Mouse (Mus musculus): ENCODE results near the gene Slc35b4. TPM values are rescaled to one million over a fixed set of nuclear protein-coding genes. Genes with fewer than 3 reads are reported as not detected.

Slc35b4 gene
- polyA plus RNA-seq, 1 experiment from 2014 or later = 41.3 TPM

- H3K4me1 ChIP-seq (replicated peaks) = no peaks in the 10 kb centered on the region
- WGBS = 92% methylated on average over 7 of the region's 7 CpGs
- no peak overlapping the region for H3K27ac ChIP-seq
- H3K4me3 ChIP-seq = no peak overlapping the region
- H3K36me3 ChIP-seq = peaks cover 95% of the 10 kb centered on the region
- DNase-seq (ENCODE audit: low spot score) = no peak
- no peaks in the 10 kb centered on the region for H3K27me3 ChIP-seq (ENCODE audit: insufficient read depth, poor library complexity, severe bottlenecking)
- H3K9me3 ChIP-seq = no peaks in the 10 kb centered on the region
These were observed 15.4 kb downstream of the Slc35b4 start for GRCm38 (mm10) chr6:34161511-34161910.

- Histone ChIP-seq H3K9me3 (no peaks in the 10 kb centered on the region), H3K27ac (no peak overlapping the region), H3K4me3 (no peak overlapping the region), H3K4me1 (replicated peaks) (0 out of 2 replicates have a peak, but pooled peaks cover 2% of the 10 kb centered on the region), H3K27me3 (ENCODE audit: insufficient read depth, poor library complexity, severe bottlenecking) (no peaks in the 10 kb centered on the region), H3K36me3 (peaks cover 91% of the 10 kb centered on the region)
- 95% methylated on average over 7 of the region's 7 CpGs for WGBS
- DNase-seq (ENCODE audit: low spot score) = no peak
These were observed 16.0 kb downstream of the Slc35b4 start for GRCm38 (mm10) chr6:34160816-34161310.

- no peak for DNase-seq (ENCODE audit: low spot score)
- 88% methylated on average over 23 of the region's 23 CpGs for WGBS
- peaks cover 86% of the 10 kb centered on the region for H3K36me3 ChIP-seq
- H3K9me3 ChIP-seq = no peaks in the 10 kb centered on the region
- 0 out of 2 replicates have a peak, but pooled peaks cover 3% of the 10 kb centered on the region for H3K4me1 ChIP-seq (replicated peaks)
- H3K27me3 ChIP-seq (ENCODE audit: insufficient read depth, poor library complexity, severe bottlenecking) = no peaks in the 10 kb centered on the region
- H3K27ac ChIP-seq = no peak overlapping the region
- no peak overlapping the region for H3K4me3 ChIP-seq
These were observed 16.7 kb downstream of the Slc35b4 start for GRCm38 (mm10) chr6:34159998-34160815.

GRCm38 (mm10) chr6:34156841-34157748, 19.8 kb downstream of the Slc35b4 start:
- Histone ChIP-seq H3K27me3 (ENCODE audit: insufficient read depth, poor library complexity, severe bottlenecking) (no peaks in the 10 kb centered on the region), H3K36me3 (peaks cover 59% of the 10 kb centered on the region), H3K9me3 (no peaks in the 10 kb centered on the region), H3K4me1 (replicated peaks) (peaks cover 25% of the 10 kb centered on the region), H3K27ac (0 out of 2 replicates have a peak overlapping the region, but pooled peaks have one; percentile 35), H3K4me3 (no peak overlapping the region)
- no peak for DNase-seq (ENCODE audit: low spot score)
- 85% methylated on average over 14 of the region's 14 CpGs for WGBS

- Histone ChIP-seq H3K4me3 (no peak overlapping the region), H3K36me3 (peaks cover 50% of the 10 kb centered on the region), H3K9me3 (no peaks in the 10 kb centered on the region), H3K27ac (no peak overlapping the region), H3K27me3 (ENCODE audit: insufficient read depth, poor library complexity, severe bottlenecking) (no peaks in the 10 kb centered on the region), H3K4me1 (replicated peaks) (peaks cover 25% of the 10 kb centered on the region)
- 78% methylated on average over 5 of the region's 5 CpGs for WGBS
- DNase-seq (ENCODE audit: low spot score) = no peak
These were observed 20.9 kb downstream of the Slc35b4 start for GRCm38 (mm10) chr6:34156057-34156456.

GRCm38 (mm10) chr6:34155137-34155804, 21.6 kb downstream of the Slc35b4 start:
- Histone ChIP-seq H3K4me1 (replicated peaks) (peaks cover 25% of the 10 kb centered on the region), H3K27me3 (ENCODE audit: insufficient read depth, poor library complexity, severe bottlenecking) (no peaks in the 10 kb centered on the region), H3K4me3 (no peak overlapping the region), H3K9me3 (no peaks in the 10 kb centered on the region), H3K27ac (no peak overlapping the region), H3K36me3 (peaks cover 42% of the 10 kb centered on the region)
- DNase-seq (ENCODE audit: low spot score) = no peak
- 94% methylated on average over 15 of the region's 15 CpGs for WGBS

- WGBS = 78% methylated on average over 3 of the region's 3 CpGs
- H3K27ac ChIP-seq = peak overlapping the region; percentile 59; the same call in 1 of the 2 replicates
- DNase-seq (ENCODE audit: low spot score) = no peak
- no peaks in the 10 kb centered on the region for H3K9me3 ChIP-seq
- H3K27me3 ChIP-seq (ENCODE audit: insufficient read depth, poor library complexity, severe bottlenecking) = no peaks in the 10 kb centered on the region
- H3K4me3 ChIP-seq = no peak overlapping the region
- peaks cover 25% of the 10 kb centered on the region for H3K4me1 ChIP-seq (replicated peaks)
- H3K36me3 ChIP-seq = peaks cover 31% of the 10 kb centered on the region
These were observed 22.7 kb downstream of the Slc35b4 start for GRCm38 (mm10) chr6:34154202-34154601.

GRCm38 (mm10) chr6:34153069-34154052, 23.6 kb downstream of the Slc35b4 start:
- H3K36me3 ChIP-seq = peaks cover 23% of the 10 kb centered on the region
- H3K27me3 ChIP-seq (ENCODE audit: insufficient read depth, poor library complexity, severe bottlenecking) = no peaks in the 10 kb centered on the region
- 69% methylated on average over 18 of the region's 18 CpGs for WGBS
- peaks cover 25% of the 10 kb centered on the region for H3K4me1 ChIP-seq (replicated peaks)
- DNase-seq (ENCODE audit: low spot score) = no peak
- H3K27ac ChIP-seq = peak overlapping the region; percentile 59; the same call in 1 of the 2 replicates
- H3K9me3 ChIP-seq = no peaks in the 10 kb centered on the region
- no peak overlapping the region for H3K4me3 ChIP-seq

- Histone ChIP-seq H3K4me3 (no peak overlapping the region), H3K36me3 (no peaks in the 10 kb centered on the region), H3K27ac (no peak overlapping the region), H3K4me1 (replicated peaks) (peaks cover 18% of the 10 kb centered on the region), H3K9me3 (0 out of 2 replicates have a peak, but pooled peaks cover 7% of the 10 kb centered on the region), H3K27me3 (ENCODE audit: insufficient read depth, poor library complexity, severe bottlenecking) (no peaks in the 10 kb centered on the region)
- no peak for DNase-seq (ENCODE audit: low spot score)
- 85% methylated on average over 1 of the region's 1 CpGs for WGBS
These were observed 27.1 kb downstream of the Slc35b4 start for GRCm38 (mm10) chr6:34149821-34150220.

- WGBS = 89% methylated on average over 9 of the region's 9 CpGs
- Histone ChIP-seq H3K4me3 (no peak overlapping the region), H3K27me3 (ENCODE audit: insufficient read depth, poor library complexity, severe bottlenecking) (no peaks in the 10 kb centered on the region), H3K9me3 (0 out of 2 replicates have a peak, but pooled peaks cover 7% of the 10 kb centered on the region), H3K27ac (no peak overlapping the region), H3K4me1 (replicated peaks) (peaks cover 10% of the 10 kb centered on the region), H3K36me3 (no peaks in the 10 kb centered on the region)
- no peak for DNase-seq (ENCODE audit: low spot score)
These were observed 27.8 kb downstream of the Slc35b4 start for GRCm38 (mm10) chr6:34149066-34149465.

- Histone ChIP-seq H3K4me3 (no peak overlapping the region), H3K4me1 (replicated peaks) (peaks cover 6% of the 10 kb centered on the region), H3K27ac (no peak overlapping the region), H3K36me3 (no peaks in the 10 kb centered on the region), H3K27me3 (ENCODE audit: insufficient read depth, poor library complexity, severe bottlenecking) (no peaks in the 10 kb centered on the region), H3K9me3 (0 out of 2 replicates have a peak, but pooled peaks cover 7% of the 10 kb centered on the region)
- 87% methylated on average over 7 of the region's 7 CpGs for WGBS
- no peak for DNase-seq (ENCODE audit: low spot score)
These were observed 28.3 kb downstream of the Slc35b4 start for GRCm38 (mm10) chr6:34148639-34149038.
